Mouse (Mus musculus) ZHBTc4 (cell line): Measurements from ENCODE around the gene Gps2.

Source experiments
- DNase-seq: peaks from one replicate; pipeline ENCODE4 v3.0.0-alpha.2; 2011; ENCODE audit warnings: low read depth, low spot score

Gps2 gene

GRCm38 (mm10) chr11:69936156-69936555 lies 22.5 kb downstream of the Gps2 start:
- peak; percentile 69 for DNase-seq

- no peak for DNase-seq
Observed at GRCm38 (mm10) chr11:69936714-69937347, 23.1 kb downstream of the Gps2 start.

- DNase-seq: no peak
Observed at GRCm38 (mm10) chr11:69937385-69937784, 23.7 kb downstream of the Gps2 start.

- DNase-seq: no peak
Observed at GRCm38 (mm10) chr11:69937834-69938233, 24.1 kb downstream of the Gps2 start.

- DNase-seq: peak; percentile 56
Observed at GRCm38 (mm10) chr11:69938401-69938979, 24.8 kb downstream of the Gps2 start.

- DNase-seq: no peak
Observed at GRCm38 (mm10) chr11:69939181-69939580, 25.5 kb downstream of the Gps2 start.

- no peak for DNase-seq
Observed at GRCm38 (mm10) chr11:69939731-69940130, 26.0 kb downstream of the Gps2 start.

GRCm38 (mm10) chr11:69940962-69941361 lies 27.3 kb downstream of the Gps2 start:
- DNase-seq: no peak

GRCm38 (mm10) chr11:69945216-69945615 lies 31.5 kb downstream of the Gps2 start:
- DNase-seq: no peak

GRCm38 (mm10) chr11:69945997-69946891 lies 32.6 kb downstream of the Gps2 start:
- no peak for DNase-seq

GRCm38 (mm10) chr11:69947337-69948065 lies 33.8 kb downstream of the Gps2 start:
- no peak for DNase-seq

- DNase-seq: peak; percentile 97
Observed at GRCm38 (mm10) chr11:69948066-69948762, 34.5 kb downstream of the Gps2 start, which contains the start of gene Slc2a4. Slc2a4 (minus strand) TSS chr11:69948188.

GRCm38 (mm10) chr11:69948763-69949150 lies 35.1 kb downstream of the Gps2 start:
- DNase-seq: peak; percentile 91

- no peak for DNase-seq
Observed at GRCm38 (mm10) chr11:69950807-69951459, 37.2 kb downstream of the Gps2 start.

GRCm38 (mm10) chr11:69952274-69952673 lies 38.6 kb downstream of the Gps2 start:
- no peak for DNase-seq

- DNase-seq: no peak
Observed at GRCm38 (mm10) chr11:69953267-69953915, 39.7 kb downstream of the Gps2 start.

GRCm38 (mm10) chr11:69955618-69956017 lies 41.9 kb downstream of the Gps2 start:
- DNase-seq: peak; percentile 54

- DNase-seq: no peak
Observed at GRCm38 (mm10) chr11:69956218-69956617, 42.5 kb downstream of the Gps2 start.

- DNase-seq: peak; percentile 86
Observed at GRCm38 (mm10) chr11:69960616-69961015, 46.9 kb downstream of the Gps2 start.

- peak; percentile 27 for DNase-seq
Observed at GRCm38 (mm10) chr11:69961841-69962240, 48.2 kb downstream of the Gps2 start.
